Mouse (Mus musculus) heart, adult 2 months (tissue): ENCODE measurements around the gene Cul1. TPM values are rescaled to one million over a fixed set of nuclear protein-coding genes. Genes with fewer than 3 reads are reported as not detected.

Experiments
- DNase-seq, 2 experiments: peaks; one replicate each; pipeline ENCODE4 v3.0.0; 2021
- H3K27ac ChIP-seq: fragments of 200-600 bp; 2 replicates; pipeline ENCODE4 v1.8.1; 2022
- H3K27me3 ChIP-seq: fragments of 200-500 bp; 2 replicates; pipeline ENCODE4 v1.6.1; 2012; ENCODE audit warnings: mild to moderate bottlenecking, low read length, inconsistent platforms, mixed read lengths; ENCODE audit not compliant: control insufficient read depth, insufficient read depth
- H3K36me3 ChIP-seq: fragments of 200-500 bp; 2 replicates; pipeline ENCODE4 v1.6.1; 2012; ENCODE audit warnings: low read length, inconsistent platforms; ENCODE audit not compliant: control insufficient read depth, insufficient read depth
- H3K4me1 ChIP-seq: fragments of 200-500 bp; 2 replicates; pipeline ENCODE4 v1.6.1; 2011; ENCODE audit warnings: low read length; ENCODE audit not compliant: control insufficient read depth, insufficient read depth
- H3K4me3 ChIP-seq: fragments of 200-600 bp; 2 replicates; pipeline ENCODE4 v1.8.1; 2022
- H3K79me2 ChIP-seq: fragments of 200-500 bp; replicated peaks from 2 replicates; pipeline ENCODE4 v1.6.1; 2012; ENCODE audit warnings: mild to moderate bottlenecking, inconsistent platforms, low read length, moderate library complexity, mixed read lengths; ENCODE audit not compliant: control insufficient read depth, insufficient read depth
- H3K9ac ChIP-seq: fragments of 200-500 bp; 2 replicates; pipeline ENCODE4 v1.6.1; 2012; ENCODE audit warnings: low read depth, mild to moderate bottlenecking, control low read depth, inconsistent platforms, low read length, mixed read lengths
- CTCF ChIP-seq: fragments of 200-600 bp; IDR thresholded peaks from 2 replicates; pipeline ENCODE4 v1.8.1; 2022; ENCODE audit warnings: antibody characterized with exemption, mild to moderate bottlenecking, moderate library complexity
- EP300 ChIP-seq: fragments of 200-500 bp; IDR thresholded peaks from 2 replicates; pipeline ENCODE4 v1.6.1; 2011; ENCODE audit warnings: low read depth, low read length, control low read depth; ENCODE audit not compliant: insufficient read depth
- POLR2A ChIP-seq: fragments of 200-500 bp; IDR thresholded peaks from 2 replicates; pipeline ENCODE4 v1.6.1; 2011; ENCODE audit warnings: mild to moderate bottlenecking, low read depth, low read length, control low read depth; ENCODE audit not compliant: insufficient read depth
- WGBS: fragments of 180-500 bp; shearing (Covaris S2); methylation state at CpG from one replicate; pipeline ENCODE4 v1.1.7; 2018; 5-methylcytosine and 5-hydroxymethylcytosine counted together
- intact Hi-C: fragments of 180-260 bp; cut with DNase I; formaldehyde crosslinking; loops from one replicate; pipeline ENCODE4 v1.15.1; 2025
- polyA plus RNA-seq: library from polyadenylated mRNA; depleted of rRNA; stranded (reverse); fragments of >200 nt; gene quantifications from 2 replicates; pipeline ENCODE4 v1.2.3, GENCODE M21; 2012
- total RNA-seq, 2 experiments: library from RNA; stranded (reverse); gene quantifications; 2 replicates each; pipeline ENCODE4 v1.2.3; 2021

Gene Cul1
- total and polyA plus RNA-seq, 3 experiments, result 22.7 to 68.6 (median 60.0) TPM

DNA sequence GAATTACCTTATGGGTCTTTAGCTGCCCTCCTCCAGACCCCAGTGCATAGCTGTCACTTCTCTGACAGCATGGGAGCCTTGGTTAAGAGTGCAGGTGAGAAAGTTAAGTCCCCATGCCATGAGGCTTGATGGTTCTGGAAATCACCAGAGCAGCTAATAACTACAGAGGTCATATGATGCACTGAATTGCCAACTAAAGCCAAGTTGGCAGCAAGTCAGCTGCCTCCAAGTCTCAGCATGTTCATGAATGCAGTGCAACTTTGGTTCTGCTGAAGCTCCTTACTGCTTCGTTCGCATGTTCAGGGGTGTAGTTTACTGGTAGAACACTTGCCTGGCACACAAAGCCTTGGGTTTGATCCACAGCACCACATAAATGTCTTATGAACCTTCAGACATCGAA lies 69.2 kb downstream of the Cul1 start:
- TF ChIP-seq CTCF, result no peak
- TF ChIP-seq EP300, result no peak
- TF ChIP-seq POLR2A, result no peak
- no peaks in the 10 kb centered on the region for H3K27me3 ChIP-seq
- peak in 1 of 2 experiments; percentile 23 for DNase-seq
- no peak overlapping the region for H3K27ac ChIP-seq
- intact Hi-C loops, result no loop called here
- H3K4me1 ChIP-seq, result no peaks in the 10 kb centered on the region
- no peak overlapping the region for H3K4me3 ChIP-seq
- H3K36me3 ChIP-seq, result peaks cover 7% of the 10 kb centered on the region
- no peaks in the 10 kb centered on the region for H3K79me2 ChIP-seq
- H3K9ac ChIP-seq, result no peak overlapping the region
- 87% methylated on average over 3 of the region's 3 CpGs for WGBS

GRCm38 (mm10) chr6:47525041-47525440 lies 71.8 kb downstream of the Cul1 start:
- no peak overlapping the region for H3K9ac ChIP-seq
- H3K36me3 ChIP-seq, result peaks cover 8% of the 10 kb centered on the region
- WGBS, result 77% methylated on average over 2 of the region's 2 CpGs
- H3K27ac ChIP-seq, result no peak overlapping the region
- H3K27me3 ChIP-seq, result no peaks in the 10 kb centered on the region
- intact Hi-C loops, result no loop called here
- H3K79me2 ChIP-seq, result no peaks in the 10 kb centered on the region
- no peaks in the 10 kb centered on the region for H3K4me1 ChIP-seq
- TF ChIP-seq POLR2A, result no peak
- TF ChIP-seq CTCF, result no peak
- no peak for TF ChIP-seq EP300
- H3K4me3 ChIP-seq, result no peak overlapping the region
- no peak for DNase-seq

GRCm38 (mm10) chr6:47526446-47526845 lies 73.2 kb downstream of the Cul1 start:
- no peak for DNase-seq
- Histone ChIP-seq H3K4me3 (no peak overlapping the region), H3K27me3 (no peaks in the 10 kb centered on the region), H3K4me1 (no peaks in the 10 kb centered on the region), H3K9ac (no peak overlapping the region), H3K79me2 (no peaks in the 10 kb centered on the region), H3K27ac (no peak overlapping the region), H3K36me3 (peaks cover 8% of the 10 kb centered on the region)
- intact Hi-C loops, result no loop called here
- TF ChIP-seq CTCF (no peak), EP300 (no peak), POLR2A (no peak)
- WGBS, result 69% methylated on average over 4 of the region's 4 CpGs

- Histone ChIP-seq H3K79me2 (no peaks in the 10 kb centered on the region), H3K36me3 (peaks cover 8% of the 10 kb centered on the region), H3K9ac (no peak overlapping the region), H3K4me3 (no peak overlapping the region), H3K27ac (no peak overlapping the region), H3K27me3 (no peaks in the 10 kb centered on the region), H3K4me1 (no peaks in the 10 kb centered on the region)
- intact Hi-C loops, result no loop called here
- 79% methylated on average over 2 of the region's 2 CpGs for WGBS
- no peak for DNase-seq
- TF ChIP-seq EP300 (no peak), POLR2A (no peak), CTCF (no peak)
Measured at GRCm38 (mm10) chr6:47527129-47527528, 73.9 kb downstream of the Cul1 start.

GRCm38 (mm10) chr6:47527655-47528054 lies 74.5 kb downstream of the Cul1 start:
- Histone ChIP-seq H3K79me2 (no peaks in the 10 kb centered on the region), H3K27me3 (no peaks in the 10 kb centered on the region), H3K4me3 (no peak overlapping the region), H3K27ac (no peak overlapping the region), H3K9ac (no peak overlapping the region), H3K4me1 (no peaks in the 10 kb centered on the region), H3K36me3 (peaks cover 9% of the 10 kb centered on the region)
- intact Hi-C loops, result no loop called here
- no peak for DNase-seq
- 40% methylated on average over 1 of the region's 1 CpGs for WGBS
- no peak for TF ChIP-seq POLR2A
- TF ChIP-seq EP300, result no peak
- TF ChIP-seq CTCF, result no peak

- Histone ChIP-seq H3K79me2 (no peaks in the 10 kb centered on the region), H3K4me1 (no peaks in the 10 kb centered on the region), H3K27me3 (no peaks in the 10 kb centered on the region), H3K27ac (no peak overlapping the region), H3K36me3 (peaks cover 5% of the 10 kb centered on the region; the same call in 1 of the 2 replicates), H3K9ac (no peak overlapping the region), H3K4me3 (no peak overlapping the region)
- 45% methylated on average over 1 of the region's 1 CpGs for WGBS
- TF ChIP-seq POLR2A, result no peak
- no peak for TF ChIP-seq CTCF
- no peak for TF ChIP-seq EP300
- intact Hi-C loops, result no loop called here
- no peak for DNase-seq
Measured at GRCm38 (mm10) chr6:47532547-47532946, 79.3 kb downstream of the Cul1 start.

DNA sequence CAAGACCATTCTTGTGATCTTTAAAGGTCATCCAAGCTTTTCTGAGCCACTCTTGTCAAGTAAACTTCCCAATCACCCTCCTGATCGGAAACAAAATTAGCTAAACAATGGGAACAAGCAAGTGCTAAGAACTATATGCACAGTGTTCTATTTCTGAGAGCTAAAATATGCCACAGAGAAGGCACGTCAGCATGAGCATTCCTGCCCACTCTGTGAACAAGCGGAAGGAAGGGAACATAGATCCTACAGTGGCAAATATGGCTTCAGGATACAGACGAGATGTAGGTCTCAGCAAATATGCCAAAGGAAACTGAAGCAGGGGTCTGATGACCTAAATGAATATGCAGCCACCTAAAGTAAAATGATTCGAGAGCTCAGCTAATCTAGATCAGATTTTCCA lies 82.1 kb downstream of the Cul1 start:
- no peak for DNase-seq
- Histone ChIP-seq H3K36me3 (0 out of 2 replicates have a peak, but pooled peaks cover 3% of the 10 kb centered on the region), H3K4me1 (no peaks in the 10 kb centered on the region), H3K9ac (no peak overlapping the region), H3K27me3 (no peaks in the 10 kb centered on the region), H3K4me3 (no peak overlapping the region), H3K79me2 (no peaks in the 10 kb centered on the region), H3K27ac (no peak overlapping the region)
- intact Hi-C loops, result no loop called here
- WGBS, result 89% methylated on average over 5 of the region's 5 CpGs
- TF ChIP-seq EP300, result no peak
